Mouse (Mus musculus) embryonic facial prominence, embryonic 11.5 days (tissue): ENCODE results near the gene Zfp981. TPM values are rescaled to one million over a fixed set of nuclear protein-coding genes. Genes with fewer than 3 reads are reported as not detected.
"Not testable (repeated sequence)": the region's sequence is repeated elsewhere in the genome, so short reads cannot be mapped to it uniquely, and the experiment has no call there.

Experiments
- ATAC-seq: fragments of 200-750 bp; cut with Nextera tagmentation; replicated peaks from 2 replicates; pipeline ENCODE4 v1.8.0; 2017; ENCODE audit warnings: low read depth; ENCODE audit not compliant: insufficient number of reproducible peaks, low FRiP score, low TSS enrichment
- DNase-seq: peaks from one replicate; pipeline ENCODE4 v3.0.0-alpha.2; 2015; ENCODE audit warnings: low spot score
- H3K27ac ChIP-seq: fragments of 300-500 bp; sonication (generic); replicated peaks from 2 replicates; pipeline ENCODE4 v1.5.1; 2014; ENCODE audit warnings: mild to moderate bottlenecking, low read depth, low read length, control low read depth
- H3K27me3 ChIP-seq: fragments of 300-500 bp; sonication (generic); 2 replicates; pipeline ENCODE4 v1.6.1; 2014; ENCODE audit warnings: mild to moderate bottlenecking, low read length, moderate library complexity, mixed read lengths; ENCODE audit not compliant: control insufficient read depth, insufficient read depth
- H3K36me3 ChIP-seq: fragments of 300-500 bp; sonication (generic); replicated peaks from 2 replicates; pipeline ENCODE4 v1.6.1; 2014; ENCODE audit warnings: low read depth, mild to moderate bottlenecking, low read length, moderate library complexity, mixed read lengths; ENCODE audit not compliant: control insufficient read depth, insufficient read depth
- H3K4me1 ChIP-seq: fragments of 300-500 bp; sonication (generic); 2 replicates; pipeline ENCODE4 v1.6.1; 2014; ENCODE audit warnings: low read length, mixed read lengths; ENCODE audit not compliant: control insufficient read depth, insufficient read depth
- H3K4me2 ChIP-seq: fragments of 300-500 bp; sonication (generic); 2 replicates; pipeline ENCODE4 v1.6.1; 2014; ENCODE audit warnings: low read depth, mild to moderate bottlenecking, control low read depth, low read length, moderate library complexity
- H3K4me3 ChIP-seq: fragments of 300-500 bp; sonication (generic); 2 replicates; pipeline ENCODE4 v1.5.1; 2014; ENCODE audit warnings: low read depth, low read length, control low read depth
- H3K9ac ChIP-seq: fragments of 300-500 bp; sonication (generic); replicated peaks from 2 replicates; pipeline ENCODE4 v1.6.1; 2014; ENCODE audit warnings: mild to moderate bottlenecking, control low read depth, low read length
- H3K9me3 ChIP-seq: fragments of 300-500 bp; sonication (generic); replicated peaks from 2 replicates; pipeline ENCODE4 v1.6.1; 2016; ENCODE audit warnings: mild to moderate bottlenecking, low read length, inconsistent platforms, mixed read lengths; ENCODE audit not compliant: control insufficient read depth
- WGBS: fragments of 180-500 bp; shearing (Covaris S2); extraction: QIAGEN DNeasy Blood & Tissue Kit; methylation state at CpG from one replicate; pipeline ENCODE4 v1.1.7; 2014; 5-methylcytosine and 5-hydroxymethylcytosine counted together
- polyA plus RNA-seq: library from polyadenylated mRNA; unstranded; fragments of >200 nt; fragmentation: Nextera tagmentation; extraction: Ambion mirVana; gene quantifications from 2 replicates; pipeline ENCODE4 v1.2.1, GENCODE M21; 2014

The Zfp981 gene
- polyA plus RNA-seq = not detected in 2 replicates

GRCm38 (mm10) chr4:146501727-146502126 lies at the start of gene Zfp981:
Gene Zfp981 (plus strand): TSS chr4:146502027.
- not testable (repeated sequence) for H3K4me1 ChIP-seq, H3K27ac ChIP-seq, H3K27me3 ChIP-seq, H3K4me2 ChIP-seq, H3K4me3 ChIP-seq, H3K9ac ChIP-seq, DNase-seq, ATAC-seq, H3K36me3 ChIP-seq
- 90% methylated on average over 4 of the region's 4 CpGs for WGBS
- peaks cover 13% of the 10 kb centered on the region for H3K9me3 ChIP-seq

GRCm38 (mm10) chr4:146452576-146452975 lies 49.3 kb upstream of the Zfp981 start:
- not testable (repeated sequence) for H3K9ac ChIP-seq, DNase-seq, H3K4me1 ChIP-seq, H3K36me3 ChIP-seq, H3K4me2 ChIP-seq, H3K27me3 ChIP-seq, H3K27ac ChIP-seq, ATAC-seq, H3K4me3 ChIP-seq
- peaks cover 21% of the 10 kb centered on the region for H3K9me3 ChIP-seq
- WGBS = 84% methylated on average over 2 of the region's 2 CpGs

- not testable (repeated sequence) for H3K4me1 ChIP-seq, DNase-seq, H3K4me3 ChIP-seq, ATAC-seq, H3K36me3 ChIP-seq, H3K27ac ChIP-seq, H3K9ac ChIP-seq, H3K27me3 ChIP-seq, H3K4me2 ChIP-seq
- peaks cover 26% of the 10 kb centered on the region for H3K9me3 ChIP-seq
- WGBS = 73% methylated on average over 1 of the region's 1 CpGs
Observed at GRCm38 (mm10) chr4:146454170-146454569, 47.7 kb upstream of the Zfp981 start.

- DNase-seq (no peak), ATAC-seq (peak; percentile 44)
- Histone ChIP-seq H3K9ac (no peak overlapping the region), H3K27ac (no peak overlapping the region), H3K4me1 (no peaks in the 10 kb centered on the region), H3K4me2 (no peak overlapping the region), H3K36me3 (no peaks in the 10 kb centered on the region), H3K27me3 (no peaks in the 10 kb centered on the region), H3K4me3 (no peak overlapping the region), H3K9me3 (peaks cover 26% of the 10 kb centered on the region)
- WGBS = 48% methylated on average over 2 of the region's 2 CpGs
Observed at GRCm38 (mm10) chr4:146454896-146455295, 46.9 kb upstream of the Zfp981 start.

GRCm38 (mm10) chr4:146455321-146455721 lies 46.5 kb upstream of the Zfp981 start:
- no peak for DNase-seq
- Histone ChIP-seq H3K27ac (no peak overlapping the region), H3K9ac (no peak overlapping the region), H3K4me1 (no peaks in the 10 kb centered on the region), H3K4me2 (no peak overlapping the region), H3K4me3 (no peak overlapping the region), H3K27me3 (no peaks in the 10 kb centered on the region), H3K36me3 (no peaks in the 10 kb centered on the region), H3K9me3 (peaks cover 26% of the 10 kb centered on the region)
- 93% methylated on average over 7 of the region's 7 CpGs for WGBS
- ATAC-seq = peak; percentile 66

- H3K4me2 ChIP-seq = no peak overlapping the region
- ATAC-seq (no peak), DNase-seq (no peak)
- H3K4me1 ChIP-seq = no peaks in the 10 kb centered on the region
- no peaks in the 10 kb centered on the region for H3K36me3 ChIP-seq
- no peak overlapping the region for H3K9ac ChIP-seq
- WGBS = 72% methylated on average over 4 of the region's 4 CpGs
- peaks cover 26% of the 10 kb centered on the region for H3K9me3 ChIP-seq
- no peak overlapping the region for H3K27ac ChIP-seq
- H3K4me3 ChIP-seq = no peak overlapping the region
- H3K27me3 ChIP-seq = no peaks in the 10 kb centered on the region
Observed at GRCm38 (mm10) chr4:146456061-146456726, 45.6 kb upstream of the Zfp981 start.

- no peak overlapping the region for H3K4me2 ChIP-seq
- H3K27ac ChIP-seq = no peak overlapping the region
- H3K9me3 ChIP-seq = peaks cover 26% of the 10 kb centered on the region
- no peaks in the 10 kb centered on the region for H3K4me1 ChIP-seq
- H3K9ac ChIP-seq = no peak overlapping the region
- 70% methylated on average over 2 of the region's 2 CpGs for WGBS
- H3K27me3 ChIP-seq = no peaks in the 10 kb centered on the region
- H3K4me3 ChIP-seq = no peak overlapping the region
- no peak for DNase-seq
- no peaks in the 10 kb centered on the region for H3K36me3 ChIP-seq
- no peak for ATAC-seq
Observed at GRCm38 (mm10) chr4:146457126-146457525, 44.7 kb upstream of the Zfp981 start.

- Histone ChIP-seq H3K9ac (no peak overlapping the region), H3K4me2 (no peak overlapping the region), H3K27me3 (no peaks in the 10 kb centered on the region), H3K27ac (no peak overlapping the region), H3K4me1 (no peaks in the 10 kb centered on the region), H3K36me3 (no peaks in the 10 kb centered on the region), H3K4me3 (no peak overlapping the region), H3K9me3 (peaks cover 23% of the 10 kb centered on the region)
- DNase-seq = no peak
- 76% methylated on average over 1 of the region's 1 CpGs for WGBS
- ATAC-seq = peak; percentile 26; the same call in 1 of the 2 replicates
Observed at GRCm38 (mm10) chr4:146457720-146458119, 44.1 kb upstream of the Zfp981 start.
